Mouse (Mus musculus) stomach, embryonic 15.5 days (tissue): Measurements from ENCODE around the gene Atxn3. TPM values are rescaled to one million over a fixed set of nuclear protein-coding genes. Genes with fewer than 3 reads are reported as not detected.

Source experiments
- ATAC-seq: fragments of 200-750 bp; cut with Nextera tagmentation; 2 replicates; pipeline ENCODE4 v1.8.0; 2017; ENCODE audit warnings: low read depth, moderate number of reproducible peaks, moderate TSS enrichment; ENCODE audit not compliant: insufficient read depth, low FRiP score
- H3K27ac ChIP-seq: fragments of 300-500 bp; sonication (generic); 2 replicates; pipeline ENCODE4 v1.5.1; 2015; ENCODE audit warnings: mild to moderate bottlenecking, inconsistent platforms
- H3K27me3 ChIP-seq: fragments of 300-500 bp; sonication (generic); replicated peaks from 2 replicates; pipeline ENCODE4 v1.6.1; 2015; ENCODE audit warnings: inconsistent platforms
- H3K36me3 ChIP-seq: fragments of 300-500 bp; sonication (generic); 2 replicates; pipeline ENCODE4 v1.6.1; 2015; ENCODE audit warnings: inconsistent platforms
- H3K4me1 ChIP-seq: fragments of 300-500 bp; sonication (generic); 2 replicates; pipeline ENCODE4 v1.6.1; 2015; ENCODE audit warnings: inconsistent platforms
- H3K4me2 ChIP-seq: fragments of 300-500 bp; sonication (generic); 2 replicates; pipeline ENCODE4 v1.6.1; 2015; ENCODE audit warnings: mild to moderate bottlenecking, inconsistent platforms
- H3K4me3 ChIP-seq: fragments of 300-500 bp; sonication (generic); replicated peaks from 2 replicates; pipeline ENCODE4 v1.5.1; 2015; ENCODE audit warnings: inconsistent platforms
- H3K9ac ChIP-seq: fragments of 300-500 bp; sonication (generic); 2 replicates; pipeline ENCODE4 v1.6.1; 2015; ENCODE audit warnings: inconsistent platforms
- H3K9me3 ChIP-seq: fragments of 300-500 bp; sonication (generic); 2 replicates; pipeline ENCODE4 v1.6.1; 2016; ENCODE audit warnings: inconsistent platforms
- WGBS: fragments of 180-500 bp; shearing (Covaris S2); methylation state at CpG from one replicate; pipeline ENCODE4 v1.1.7; 2015; 5-methylcytosine and 5-hydroxymethylcytosine counted together
- polyA plus RNA-seq: library from polyadenylated mRNA; unstranded; fragments of >200 nt; fragmentation: Nextera tagmentation; extraction: Ambion mirVana; gene quantifications from 2 replicates; pipeline ENCODE4 v1.2.1, GENCODE M21; 2015

Gene Atxn3
- polyA plus RNA-seq, 1 experiment from 2014 or later, result 11.8 TPM

GRCm38 (mm10) chr12:101875107-101875506 lies 82.9 kb downstream of the Atxn3 start:
- peaks cover 21% of the 10 kb centered on the region for H3K36me3 ChIP-seq
- 67% methylated on average over 1 of the region's 1 CpGs for WGBS
- ATAC-seq, result no peak

More at GRCm38 (mm10) chr12:101875107-101875506, 82.9 kb downstream of the Atxn3 start:
- no peak overlapping the region for H3K4me3 ChIP-seq
- H3K9me3 ChIP-seq, result no peaks in the 10 kb centered on the region
- H3K4me2 ChIP-seq, result no peak overlapping the region
- no peaks in the 10 kb centered on the region for H3K27me3 ChIP-seq
- no peak overlapping the region for H3K9ac ChIP-seq
- H3K4me1 ChIP-seq, result no peaks in the 10 kb centered on the region
- no peak overlapping the region for H3K27ac ChIP-seq

Other genes with a start within 250 kb of the Atxn3 start
- 4.1 and 4.8 TPM in 2 replicates for gene Tc2n, start 239.7 kb downstream of the Atxn3 start, polyA plus RNA-seq
- gene Fbln5, start 139.2 kb downstream of the Atxn3 start, polyA plus RNA-seq, result 51.7 and 61.1 TPM in 2 replicates
- gene Trip11, start 45.0 kb downstream of the Atxn3 start, polyA plus RNA-seq, result 32.3 and 35.9 TPM in 2 replicates
- gene Cpsf2, start 17.7 kb upstream of the Atxn3 start, polyA plus RNA-seq, result 24.4 and 25.4 TPM in 2 replicates
- 0.49 and 0.62 TPM in 2 replicates for gene Slc24a4, start 170.5 kb upstream of the Atxn3 start, polyA plus RNA-seq